Mouse (Mus musculus) adrenal gland, adult 18-20 months (tissue): Measurements from ENCODE around the gene Zfp618. TPM values are rescaled to one million over a fixed set of nuclear protein-coding genes. Genes with fewer than 3 reads are reported as not detected.
A peak's percentile ranks its signal among the peaks of the same experiment; 100 is the strongest.

Experiments used
- DNase-seq, 2 experiments: peaks; one replicate each; pipeline ENCODE4 v3.0.0; 2021 to 2022; ENCODE audit warnings: low spot score in 2 of 2
- total RNA-seq, 2 experiments: library from RNA; stranded (reverse); gene quantifications; 1 replicate in 1 of 2; 2 replicates in 1 of 2; pipeline ENCODE4 v1.2.3; 2021

The Zfp618 gene
- total RNA-seq, 2 experiments from 2014 or later, result 1.6 to 1.9 TPM

DNA sequence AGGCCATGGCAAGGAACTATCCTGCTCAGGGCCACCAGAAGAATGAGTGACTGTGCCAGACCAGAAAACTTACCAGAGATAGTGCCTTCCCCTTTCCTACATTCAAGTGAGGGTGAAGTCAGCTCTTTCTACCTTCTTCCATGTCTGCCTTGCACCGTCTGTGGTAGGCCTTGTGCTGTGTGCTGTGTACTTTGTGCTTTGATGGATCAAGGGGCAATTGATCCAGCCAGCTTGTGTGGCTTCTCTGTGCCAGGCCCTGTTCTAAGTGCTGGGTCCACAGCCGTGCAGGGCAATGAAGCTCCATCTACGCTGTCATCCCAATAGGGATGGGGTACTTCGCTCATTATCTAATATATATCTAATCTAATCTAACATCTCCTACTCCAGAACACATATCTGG is 98.0 kb downstream of the Zfp618 start:
- no peak for DNase-seq

GRCm38 (mm10) chr4:63064911-63065310 is 99.5 kb downstream of the Zfp618 start:
- DNase-seq, result peak in 1 of 2 experiments; percentile 11

GRCm38 (mm10) chr4:63066796-63067195 is 101.4 kb downstream of the Zfp618 start:
- peak in 1 of 2 experiments; percentile 11 for DNase-seq

DNA sequence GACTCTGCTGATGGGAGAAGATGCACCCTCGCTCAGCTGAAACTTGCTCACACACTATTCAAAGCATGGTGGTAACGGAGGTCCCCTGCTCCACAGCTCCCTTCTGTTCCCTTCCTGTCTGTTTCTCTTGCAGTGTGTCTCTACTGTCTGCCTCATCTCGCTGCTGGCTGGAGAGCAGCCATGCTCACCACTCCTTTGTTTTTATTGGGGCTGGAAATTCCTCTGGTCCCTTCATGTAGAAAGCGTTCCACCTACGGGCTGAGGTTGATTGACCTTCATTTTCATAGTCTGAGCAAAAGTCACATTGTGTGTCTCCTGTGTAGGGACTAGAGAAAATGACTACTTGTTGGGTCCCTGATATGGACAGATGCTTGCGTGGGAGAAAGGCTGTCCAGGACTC is 102.4 kb downstream of the Zfp618 start:
- DNase-seq, result no peak

DNA sequence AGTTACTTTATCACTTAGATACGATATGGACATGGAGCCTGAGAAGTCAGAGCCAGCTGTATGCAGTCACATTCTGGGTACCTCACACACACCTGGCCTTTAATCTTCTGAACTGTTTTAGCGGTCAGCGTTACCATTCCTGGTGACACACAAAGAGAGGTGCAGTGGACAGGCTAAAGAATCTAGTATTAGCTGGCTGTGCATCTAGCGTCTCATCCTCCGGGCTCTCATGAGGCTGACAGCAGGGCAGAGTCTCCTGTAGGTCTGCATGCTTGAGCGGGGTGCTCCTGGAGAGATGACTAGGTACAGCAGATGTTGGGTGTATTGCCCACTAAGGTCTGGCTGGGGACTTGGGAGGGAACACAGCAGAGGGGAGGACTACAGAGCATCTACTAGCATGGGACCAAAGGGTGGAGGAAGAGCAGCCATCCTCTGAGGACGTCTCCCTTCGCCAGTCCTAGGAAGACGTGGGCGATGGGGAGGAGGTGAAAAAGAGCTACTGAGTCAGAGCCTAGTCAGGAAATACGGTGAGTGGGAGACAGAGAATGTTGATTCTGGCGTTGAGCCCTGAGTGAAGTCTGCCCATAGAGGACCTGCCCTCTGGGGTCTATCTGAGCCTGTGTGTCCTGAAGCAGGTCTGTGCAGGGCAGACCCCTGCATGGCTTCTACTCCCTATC is 103.3 kb downstream of the Zfp618 start:
- DNase-seq, result no peak

DNA sequence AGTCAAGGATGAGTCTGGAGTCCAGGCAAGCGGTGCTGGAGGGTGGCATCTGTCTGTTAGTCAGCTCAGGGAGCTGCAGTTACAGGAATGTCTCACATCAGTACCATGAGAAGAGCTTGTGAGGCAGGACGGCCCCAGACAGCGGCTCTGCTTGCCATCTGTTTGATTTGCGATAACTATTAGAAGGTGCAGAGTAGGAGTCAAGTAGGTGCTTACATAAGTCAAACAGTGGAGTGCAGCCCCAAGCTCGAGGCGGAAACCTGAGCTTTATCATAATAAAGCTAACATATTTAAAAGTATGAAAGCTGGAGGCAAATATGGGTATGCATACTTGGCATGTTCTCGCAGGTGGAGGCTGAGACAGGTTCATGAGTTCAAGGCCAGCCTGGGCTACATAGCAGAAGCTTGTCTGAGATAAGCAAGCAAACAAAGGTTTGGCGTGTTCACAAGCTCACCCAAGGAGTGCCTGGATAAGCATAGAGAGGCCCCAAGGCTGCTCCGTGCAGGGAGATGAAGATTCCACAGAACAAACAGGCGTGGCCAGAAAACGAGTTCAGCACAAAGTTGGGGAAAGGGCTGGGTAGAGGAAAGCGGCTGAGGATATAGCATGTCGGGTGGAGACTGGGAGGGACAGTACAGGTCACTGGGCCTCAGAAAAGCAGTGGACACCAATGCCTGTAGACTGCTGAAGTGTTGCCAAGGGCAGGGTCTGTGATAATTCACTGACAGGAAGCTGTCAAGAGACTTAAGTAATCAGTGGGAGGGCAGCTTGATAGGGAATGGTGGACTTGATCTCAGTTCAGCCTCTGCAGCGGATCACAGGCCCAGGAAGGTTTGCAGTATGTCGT is 106.3 kb downstream of the Zfp618 start:
- DNase-seq, result no peak

DNA sequence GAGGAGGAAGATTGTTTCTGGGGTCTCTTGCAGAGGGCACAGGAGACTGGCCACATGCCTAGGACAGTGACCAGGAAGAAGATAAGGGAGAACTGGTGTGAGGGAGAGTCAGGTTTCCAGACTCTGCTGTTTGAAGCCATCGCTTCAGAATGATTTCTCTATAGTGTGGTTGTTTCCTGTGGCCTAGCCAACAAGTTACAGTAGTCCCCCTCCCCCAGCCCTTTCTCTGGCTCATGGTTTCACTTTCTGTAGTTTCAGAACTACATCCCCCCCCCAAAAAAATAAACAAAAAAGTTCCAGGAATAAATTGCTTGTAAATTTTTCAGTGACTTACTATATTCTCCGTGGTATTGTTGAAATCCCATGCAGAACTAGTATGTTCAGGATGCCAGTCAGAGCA is 107.8 kb downstream of the Zfp618 start:
- DNase-seq, result no peak

GRCm38 (mm10) chr4:63079159-63079558 is 113.8 kb downstream of the Zfp618 start:
- DNase-seq, result no peak

- peak in 1 of 2 experiments; percentile 33 for DNase-seq
Observed at GRCm38 (mm10) chr4:63084473-63084889, 119.1 kb downstream of the Zfp618 start.

DNA sequence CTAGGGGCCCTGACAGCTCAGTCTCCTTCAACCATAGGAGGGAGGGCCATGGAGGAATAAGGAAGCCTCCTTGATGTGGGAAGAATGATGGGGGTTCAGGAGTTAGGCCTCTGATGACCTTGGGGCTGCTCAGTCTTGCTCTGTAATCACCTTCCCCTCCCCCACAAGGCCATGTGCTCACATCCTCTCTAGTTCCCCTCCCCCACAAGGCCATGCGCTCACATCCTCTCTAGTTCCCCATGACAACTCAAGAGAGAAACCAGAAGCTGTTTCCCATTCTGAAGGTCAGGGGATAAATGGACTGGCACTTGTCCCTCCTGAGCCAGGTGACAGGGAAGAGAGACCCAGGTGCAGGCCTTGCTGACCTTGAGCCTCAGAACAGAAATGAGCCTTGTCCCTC is 124.1 kb downstream of the Zfp618 start:
- DNase-seq, result no peak

DNA sequence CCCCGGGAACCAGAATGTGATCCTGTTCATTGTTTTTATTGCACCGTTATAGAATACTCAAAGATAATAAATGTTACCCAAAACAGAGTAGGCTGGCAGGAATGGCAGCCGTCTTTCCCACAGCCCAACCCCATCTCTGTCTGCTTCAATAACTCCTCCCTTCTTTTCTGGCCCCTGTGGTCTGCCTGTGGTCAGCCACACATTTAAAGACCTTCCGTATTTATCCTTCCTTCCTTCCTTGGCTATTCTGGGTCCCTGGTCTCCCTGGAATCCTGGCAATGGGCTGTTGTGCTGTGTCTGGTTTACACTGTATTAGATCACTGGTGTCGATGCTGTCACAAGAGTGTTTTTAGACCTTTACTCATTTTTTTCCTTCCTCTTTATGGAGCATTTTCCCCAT is 125.8 kb downstream of the Zfp618 start:
- no peak for DNase-seq

- no peak for DNase-seq
Observed at GRCm38 (mm10) chr4:63097603-63098002, 132.2 kb downstream of the Zfp618 start.

- no peak for DNase-seq
Observed at GRCm38 (mm10) chr4:63100478-63100877, 135.1 kb downstream of the Zfp618 start.

- no peak for DNase-seq
Observed at GRCm38 (mm10) chr4:63102025-63102424, 136.7 kb downstream of the Zfp618 start.

GRCm38 (mm10) chr4:63105651-63106050 is 140.3 kb downstream of the Zfp618 start:
- DNase-seq, result no peak

DNA sequence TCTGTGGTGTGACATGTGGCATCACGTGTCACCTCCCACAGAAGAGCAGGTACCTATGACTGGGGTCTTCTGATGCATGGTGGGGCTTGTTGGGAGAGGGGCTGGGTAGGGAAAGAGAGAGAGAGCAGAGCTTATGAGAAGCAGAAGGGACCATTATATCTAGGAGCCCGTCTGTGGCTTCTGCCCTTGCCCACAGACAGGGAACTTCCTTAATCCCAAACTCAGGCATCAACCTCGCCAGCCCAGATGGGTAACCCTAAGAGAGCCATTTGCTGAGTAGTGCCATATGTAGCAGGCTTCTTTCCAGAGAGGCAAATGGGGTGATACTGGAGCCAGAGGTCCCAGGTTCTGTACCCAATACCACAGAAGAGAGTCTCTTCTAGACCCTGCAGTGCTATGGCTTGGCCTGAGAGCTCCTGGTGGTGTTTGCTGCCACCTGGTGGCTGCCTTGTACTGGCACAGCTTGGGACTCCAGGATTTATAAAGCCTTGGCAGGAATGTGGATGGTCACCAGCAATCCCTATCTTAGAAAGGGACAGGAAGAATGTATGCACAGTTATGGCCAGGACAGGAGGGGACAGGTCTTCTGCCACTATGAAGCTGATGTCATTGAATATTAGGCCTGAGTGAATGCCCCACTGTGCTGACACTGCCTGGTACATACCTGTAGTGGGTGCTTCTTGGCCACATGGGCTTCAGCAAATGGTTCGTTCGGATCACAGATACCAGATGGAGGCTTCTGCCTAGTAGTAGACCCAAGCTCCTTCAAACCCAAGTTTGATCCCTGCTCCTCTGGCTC is 153.5 kb downstream of the Zfp618 start:
- DNase-seq, result peak; percentile 73 to 81

DNA sequence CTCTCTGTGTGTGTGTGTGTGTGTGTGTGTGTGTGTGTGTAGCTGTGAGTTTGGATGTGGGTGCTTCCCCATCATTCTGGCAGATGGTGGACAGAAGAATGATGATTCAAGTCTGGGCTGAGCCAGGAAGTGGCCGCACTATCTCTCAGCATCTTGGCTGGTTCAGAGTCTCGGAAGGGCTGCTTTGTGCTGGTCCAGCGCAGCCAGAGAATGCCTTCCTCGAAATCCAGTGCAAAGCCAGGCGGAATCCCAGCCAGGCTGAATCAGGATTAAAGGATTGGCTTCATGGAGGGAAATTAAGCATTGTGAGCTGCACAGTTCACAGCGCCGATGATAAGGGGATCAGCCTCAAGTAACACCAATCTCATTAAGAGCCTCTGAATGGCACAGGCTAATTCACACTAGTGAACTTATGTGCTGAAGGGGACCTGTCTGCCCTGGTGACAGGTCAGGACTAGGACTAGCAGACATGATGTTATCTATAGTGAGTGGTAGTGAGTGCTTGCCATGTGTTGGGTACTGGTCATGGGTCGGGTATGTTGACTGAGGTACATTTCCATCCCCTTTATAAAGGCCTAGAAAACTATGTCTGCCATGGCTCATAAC is 159.6 kb downstream of the Zfp618 start:
- DNase-seq, result no peak

- DNase-seq, result no peak
Observed at GRCm38 (mm10) chr4:63129891-63130624, 164.7 kb downstream of the Zfp618 start.

GRCm38 (mm10) chr4:63147268-63147667 is 181.9 kb downstream of the Zfp618 start:
- DNase-seq, result no peak

DNA sequence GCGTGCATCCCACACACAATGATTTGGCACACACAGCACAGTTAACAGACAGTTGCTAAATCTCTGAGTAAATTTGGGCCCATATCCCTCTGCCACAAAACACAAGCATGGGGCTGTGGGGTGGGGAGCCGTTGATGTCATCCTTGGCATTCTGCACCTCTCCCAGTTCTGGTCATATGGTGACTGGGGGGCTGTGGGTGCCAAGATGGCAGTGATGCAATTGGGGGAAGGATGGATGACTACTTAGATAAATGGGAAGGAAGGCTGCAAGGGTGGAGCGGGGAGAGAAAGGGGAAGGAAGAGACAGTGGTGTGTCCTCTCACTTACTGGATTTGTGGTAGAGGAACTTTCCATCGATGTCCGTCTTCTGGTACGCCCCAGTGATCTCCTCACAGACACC is 185.8 kb downstream of the Zfp618 start:
- no peak for DNase-seq
